Mouse (Mus musculus) midbrain, embryonic 11.5 days (tissue): ENCODE measurements around the gene Ralb. TPM values are rescaled to one million over a fixed set of nuclear protein-coding genes. Genes with fewer than 3 reads are reported as not detected.
A peak's percentile ranks its signal among the peaks of the same experiment; 100 is the strongest.

ENCODE experiments used
- ATAC-seq: fragments of 200-750 bp; cut with Nextera tagmentation; 2 replicates; pipeline ENCODE4 v1.8.0; 2017; ENCODE audit warnings: moderate TSS enrichment, moderate library complexity; ENCODE audit not compliant: low FRiP score
- DNase-seq: peaks from one replicate; pipeline ENCODE4 v3.0.0; 2015; ENCODE audit warnings: low spot score; ENCODE audit errors: missing footprints
- H3K27ac ChIP-seq: fragments of 300-500 bp; sonication (generic); 2 replicates; pipeline ENCODE4 v1.5.1; 2014; ENCODE audit warnings: low read depth, low read length
- H3K27me3 ChIP-seq: fragments of 300-500 bp; sonication (generic); 2 replicates; pipeline ENCODE4 v1.6.1; 2014; ENCODE audit warnings: mild to moderate bottlenecking, low read length, moderate library complexity, mixed read lengths; ENCODE audit not compliant: control insufficient read depth, insufficient read depth
- H3K36me3 ChIP-seq: fragments of 300-500 bp; sonication (generic); 2 replicates; pipeline ENCODE4 v1.6.1; 2014; ENCODE audit warnings: mild to moderate bottlenecking, low read length, moderate library complexity, mixed read lengths; ENCODE audit not compliant: control insufficient read depth, insufficient read depth
- H3K4me1 ChIP-seq: fragments of 300-500 bp; sonication (generic); 2 replicates; pipeline ENCODE4 v1.6.1; 2014; ENCODE audit warnings: low read length; ENCODE audit not compliant: control insufficient read depth, insufficient read depth
- H3K4me2 ChIP-seq: fragments of 300-500 bp; sonication (generic); 2 replicates; pipeline ENCODE4 v1.6.1; 2014; ENCODE audit warnings: mild to moderate bottlenecking, moderate library complexity
- H3K4me3 ChIP-seq: fragments of 300-500 bp; sonication (generic); 2 replicates; pipeline ENCODE4 v1.5.1; 2014; ENCODE audit warnings: low read depth, low read length
- H3K9ac ChIP-seq: fragments of 300-500 bp; sonication (generic); 2 replicates; pipeline ENCODE4 v1.6.1; 2014; ENCODE audit warnings: low read length
- H3K9me3 ChIP-seq: fragments of 300-500 bp; sonication (generic); 2 replicates; pipeline ENCODE4 v1.6.1; 2016; ENCODE audit warnings: low read length; ENCODE audit not compliant: control insufficient read depth
- WGBS: fragments of 180-500 bp; shearing (Covaris S2); extraction: QIAGEN DNeasy Blood & Tissue Kit; methylation state at CpG from one replicate; pipeline ENCODE4 v1.1.7; 2014; 5-methylcytosine and 5-hydroxymethylcytosine counted together
- polyA plus RNA-seq: library from polyadenylated mRNA; unstranded; fragments of >200 nt; fragmentation: Nextera tagmentation; extraction: Ambion mirVana; gene quantifications from 2 replicates; pipeline ENCODE4 v1.2.1, GENCODE M21; 2014

The Ralb gene
- polyA plus RNA-seq, 1 experiment from 2014 or later = 73.7 TPM

DNA sequence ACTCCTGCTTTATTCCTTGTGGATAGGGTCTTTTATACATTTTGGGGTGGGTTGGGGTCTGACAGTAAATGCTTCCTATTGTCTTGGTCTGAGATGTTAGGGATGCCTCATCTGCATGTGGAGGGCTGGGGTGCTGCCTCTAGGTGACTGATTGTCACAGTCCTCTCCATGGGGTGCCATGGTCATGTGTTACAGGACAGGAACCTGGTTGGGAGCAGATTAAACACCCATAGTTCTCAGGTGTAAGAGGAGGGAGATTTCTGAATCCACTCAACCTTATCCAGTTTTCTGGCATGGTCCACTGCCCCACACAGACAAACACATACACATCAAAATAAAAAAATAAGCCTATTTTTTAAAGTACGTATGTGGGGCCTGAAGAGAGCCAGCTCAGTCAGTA, 12.1 kb downstream of the Ralb start:
- Histone ChIP-seq H3K27ac (no peak overlapping the region), H3K9me3 (no peaks in the 10 kb centered on the region), H3K9ac (no peak overlapping the region), H3K36me3 (no peaks in the 10 kb centered on the region), H3K4me1 (no peaks in the 10 kb centered on the region), H3K4me3 (no peak overlapping the region), H3K27me3 (no peaks in the 10 kb centered on the region; the same call in 1 of the 2 replicates), H3K4me2 (no peak overlapping the region)
- DNase-seq (no peak), ATAC-seq (no peak)
- 85% methylated on average over 1 of the region's 1 CpGs for WGBS

DNA sequence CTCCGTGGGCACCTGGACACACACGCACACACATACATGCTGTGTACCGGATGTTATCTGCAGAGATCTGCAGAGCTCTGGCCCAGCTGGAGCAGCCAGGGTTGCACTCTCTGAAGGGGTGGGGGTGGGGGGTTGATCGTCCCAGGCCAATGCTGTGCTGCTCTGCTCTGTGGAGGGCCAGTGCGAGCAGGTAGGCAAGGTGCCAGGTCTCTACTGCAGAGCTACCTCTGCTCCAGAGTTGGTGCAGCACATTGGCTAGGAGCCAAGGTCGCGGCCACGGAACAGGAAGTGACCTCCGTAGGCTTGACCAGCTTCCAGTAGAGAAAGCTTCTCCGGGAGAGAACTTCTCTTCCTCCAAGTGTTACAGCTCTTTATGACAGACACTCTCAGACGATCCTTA, 12.5 kb downstream of the Ralb start:
- H3K9me3 ChIP-seq = no peaks in the 10 kb centered on the region
- H3K27ac ChIP-seq = no peak overlapping the region
- H3K4me1 ChIP-seq = no peaks in the 10 kb centered on the region
- no peak overlapping the region for H3K4me2 ChIP-seq
- H3K27me3 ChIP-seq = no peaks in the 10 kb centered on the region; the same call in 1 of the 2 replicates
- no peak overlapping the region for H3K4me3 ChIP-seq
- ATAC-seq = no peak
- no peak for DNase-seq
- 63% methylated on average over 11 of the region's 11 CpGs for WGBS
- no peak overlapping the region for H3K9ac ChIP-seq
- H3K36me3 ChIP-seq = no peaks in the 10 kb centered on the region

DNA sequence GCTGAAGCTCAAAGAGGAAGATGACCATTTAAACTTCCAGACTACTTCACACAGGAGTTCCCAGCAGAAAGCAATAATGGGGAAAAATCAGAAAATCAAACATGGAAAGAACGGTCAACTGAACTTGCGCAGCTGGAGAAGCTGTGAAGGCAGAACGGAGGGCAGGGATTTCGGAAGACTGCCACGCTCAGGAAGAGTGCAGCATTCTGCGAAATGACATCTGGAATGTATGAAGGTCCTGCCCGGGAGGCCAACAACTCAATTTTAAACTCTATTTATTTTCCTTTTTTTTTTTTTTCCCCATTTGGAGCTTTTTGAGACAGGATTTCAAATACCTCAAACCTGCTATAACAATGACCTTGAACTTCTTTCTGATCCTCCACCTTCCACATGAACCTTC, 13.8 kb downstream of the Ralb start:
- Histone ChIP-seq H3K9me3 (no peaks in the 10 kb centered on the region), H3K27ac (no peak overlapping the region), H3K4me1 (no peaks in the 10 kb centered on the region), H3K4me3 (no peak overlapping the region), H3K9ac (no peak overlapping the region), H3K4me2 (no peak overlapping the region), H3K36me3 (no peaks in the 10 kb centered on the region), H3K27me3 (no peaks in the 10 kb centered on the region; the same call in 1 of the 2 replicates)
- 76% methylated on average over 7 of the region's 7 CpGs for WGBS
- ATAC-seq (no peak), DNase-seq (no peak)

DNA sequence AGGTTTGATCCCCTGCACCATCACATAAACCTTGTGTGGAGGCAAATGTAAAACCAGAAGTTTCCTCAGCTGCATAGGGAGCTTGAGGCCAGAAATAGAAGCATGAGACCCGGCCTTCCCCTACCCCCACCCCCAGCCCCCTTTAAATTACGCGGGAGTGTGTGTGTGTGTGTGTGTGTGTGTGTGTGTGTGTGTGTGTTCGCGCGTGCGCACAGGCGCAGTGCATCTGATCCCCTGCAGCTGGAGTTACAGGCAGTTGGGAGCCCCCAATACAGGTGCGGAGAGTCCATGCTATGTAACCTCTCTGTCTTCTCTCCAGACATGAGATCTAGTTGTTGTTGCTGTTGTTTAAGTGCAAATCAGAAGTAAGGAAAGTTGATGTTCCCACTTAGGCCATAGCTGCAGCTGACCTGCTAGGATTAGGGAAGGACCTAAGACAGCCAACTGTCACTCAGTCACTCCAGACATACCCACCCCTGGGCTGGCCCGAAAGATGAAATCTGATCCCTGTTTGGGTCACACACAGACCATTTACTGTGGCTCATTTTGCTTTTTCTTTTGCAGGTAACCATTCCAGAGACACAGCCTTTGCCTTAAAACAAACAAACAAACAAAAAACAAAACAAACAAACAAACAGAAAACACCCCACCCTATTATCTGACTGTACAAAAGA, 16.5 kb downstream of the Ralb start:
- Histone ChIP-seq H3K27me3 (no peaks in the 10 kb centered on the region; the same call in 1 of the 2 replicates), H3K27ac (no peak overlapping the region), H3K4me3 (no peak overlapping the region), H3K9ac (no peak overlapping the region), H3K36me3 (no peaks in the 10 kb centered on the region), H3K4me2 (no peak overlapping the region), H3K4me1 (no peaks in the 10 kb centered on the region), H3K9me3 (no peaks in the 10 kb centered on the region)
- ATAC-seq = no peak
- DNase-seq = peak; percentile 61
- 66% methylated on average over 10 of the region's 10 CpGs for WGBS

DNA sequence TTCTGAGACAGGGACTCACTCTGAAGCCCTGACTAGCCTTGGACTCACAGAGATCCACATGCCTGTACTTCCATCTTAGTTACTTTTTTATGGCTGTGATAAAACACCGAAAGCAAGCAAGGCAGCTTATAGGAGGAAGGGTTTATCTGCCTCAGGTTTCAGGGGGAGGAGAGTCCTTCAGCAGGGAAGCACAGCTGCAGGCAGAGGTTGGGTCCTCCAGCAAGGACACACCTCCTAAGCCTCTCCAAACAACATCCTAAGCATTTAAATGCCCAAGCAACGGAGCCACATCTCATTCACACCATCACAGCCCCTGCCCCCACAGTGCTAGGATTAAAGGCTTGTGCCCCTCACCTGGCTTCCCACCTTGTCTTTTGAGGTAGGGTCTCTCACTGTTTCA, 18.8 kb downstream of the Ralb start:
- Histone ChIP-seq H3K27me3 (no peaks in the 10 kb centered on the region), H3K4me2 (no peak overlapping the region), H3K9me3 (no peaks in the 10 kb centered on the region), H3K9ac (no peak overlapping the region), H3K4me3 (no peak overlapping the region), H3K27ac (no peak overlapping the region), H3K36me3 (no peaks in the 10 kb centered on the region), H3K4me1 (no peaks in the 10 kb centered on the region)
- WGBS = 16% methylated on average over 2 of the region's 2 CpGs
- ATAC-seq = no peak
- no peak for DNase-seq

DNA sequence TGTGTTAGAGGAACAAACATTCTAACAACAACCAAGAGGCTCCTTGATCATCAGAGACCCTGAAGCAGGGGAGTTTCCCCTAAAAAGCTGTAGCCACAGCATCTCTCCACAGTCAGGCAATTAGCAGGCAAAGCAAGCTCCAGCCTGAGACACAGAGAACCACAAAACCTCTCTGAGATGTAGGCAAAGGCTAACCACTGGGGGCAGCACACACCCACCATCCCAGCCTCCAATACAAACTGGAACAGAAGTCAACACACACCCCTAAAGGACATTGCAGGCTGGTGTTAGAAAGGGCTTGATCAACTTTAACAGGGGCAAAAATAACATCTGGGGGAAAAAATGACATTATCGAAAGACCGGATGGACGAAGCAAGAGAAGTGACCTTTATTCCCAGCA, 20.1 kb downstream of the Ralb start:
- Histone ChIP-seq H3K4me3 (no peak overlapping the region), H3K9me3 (no peaks in the 10 kb centered on the region), H3K4me2 (no peak overlapping the region), H3K36me3 (no peaks in the 10 kb centered on the region), H3K4me1 (no peaks in the 10 kb centered on the region), H3K9ac (no peak overlapping the region), H3K27me3 (no peaks in the 10 kb centered on the region), H3K27ac (no peak overlapping the region)
- peak; percentile 88 for DNase-seq
- ATAC-seq = peak; percentile 45; the same call in 1 of the 2 replicates
- 57% methylated on average over 3 of the region's 3 CpGs for WGBS

DNA sequence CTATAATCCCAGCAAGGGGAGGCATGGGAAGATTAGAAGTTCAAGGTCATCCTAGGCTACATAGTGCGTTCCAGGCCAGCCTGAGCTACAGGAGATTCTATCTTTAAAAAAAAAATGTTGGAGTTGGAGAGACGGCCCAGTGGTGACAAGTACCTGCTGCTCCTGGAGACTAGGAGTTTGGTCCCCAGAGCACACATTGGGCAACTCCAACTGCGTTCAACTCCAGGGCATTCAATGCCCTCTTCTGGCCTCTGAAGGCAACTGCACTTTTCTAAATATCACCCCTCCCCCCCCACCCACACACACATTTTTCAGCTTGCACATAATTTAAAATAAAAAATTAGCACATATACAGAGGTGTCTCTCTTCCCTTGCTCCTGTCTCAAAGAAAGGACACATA, 21.7 kb downstream of the Ralb start:
- Histone ChIP-seq H3K36me3 (no peaks in the 10 kb centered on the region), H3K27me3 (no peaks in the 10 kb centered on the region), H3K9ac (no peak overlapping the region), H3K27ac (no peak overlapping the region), H3K4me2 (no peak overlapping the region), H3K4me1 (no peaks in the 10 kb centered on the region), H3K4me3 (no peak overlapping the region), H3K9me3 (no peaks in the 10 kb centered on the region)
- DNase-seq (peak; percentile 76), ATAC-seq (no peak)
- 59% methylated on average over 3 of the region's 3 CpGs for WGBS

DNA sequence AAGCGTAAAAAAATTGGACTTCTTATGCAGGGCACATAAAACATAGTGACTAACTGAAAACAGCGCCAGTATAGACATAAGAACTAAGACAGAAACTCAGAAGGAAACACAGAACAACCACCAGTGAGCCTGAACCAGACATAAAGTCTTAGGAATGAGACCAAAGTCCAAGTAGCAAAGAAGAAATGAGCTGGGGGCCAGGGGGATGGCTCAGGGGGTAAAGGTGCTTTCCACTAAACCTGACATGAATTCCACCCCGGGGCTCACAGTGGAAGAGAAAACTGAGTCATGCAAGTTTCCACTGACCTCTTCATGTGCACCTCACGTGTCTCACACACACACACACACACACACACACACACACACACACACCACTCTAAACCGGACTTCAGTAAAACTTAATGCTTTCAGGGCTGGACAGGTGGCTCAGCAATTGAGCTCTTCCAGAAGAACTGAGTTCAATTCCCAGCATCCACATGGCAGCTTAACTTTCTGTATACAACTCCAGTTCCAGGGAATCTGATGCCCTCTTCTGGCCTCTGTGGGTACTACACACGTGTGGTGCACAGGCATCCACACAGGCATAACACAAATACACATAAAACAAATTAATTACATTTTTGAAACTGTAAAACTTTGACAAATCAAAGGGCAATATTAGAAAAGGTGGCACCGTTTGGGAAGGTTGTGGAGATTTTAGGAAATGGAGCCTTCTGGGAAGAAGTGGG, 23.2 kb downstream of the Ralb start:
- 92% methylated on average over 7 of the region's 7 CpGs for WGBS
- Histone ChIP-seq H3K9me3 (no peaks in the 10 kb centered on the region), H3K4me1 (no peaks in the 10 kb centered on the region), H3K4me2 (no peak overlapping the region), H3K36me3 (no peaks in the 10 kb centered on the region), H3K27ac (no peak overlapping the region), H3K4me3 (no peak overlapping the region), H3K27me3 (no peaks in the 10 kb centered on the region), H3K9ac (no peak overlapping the region)
- ATAC-seq = no peak
- peak; percentile 83 for DNase-seq

DNA sequence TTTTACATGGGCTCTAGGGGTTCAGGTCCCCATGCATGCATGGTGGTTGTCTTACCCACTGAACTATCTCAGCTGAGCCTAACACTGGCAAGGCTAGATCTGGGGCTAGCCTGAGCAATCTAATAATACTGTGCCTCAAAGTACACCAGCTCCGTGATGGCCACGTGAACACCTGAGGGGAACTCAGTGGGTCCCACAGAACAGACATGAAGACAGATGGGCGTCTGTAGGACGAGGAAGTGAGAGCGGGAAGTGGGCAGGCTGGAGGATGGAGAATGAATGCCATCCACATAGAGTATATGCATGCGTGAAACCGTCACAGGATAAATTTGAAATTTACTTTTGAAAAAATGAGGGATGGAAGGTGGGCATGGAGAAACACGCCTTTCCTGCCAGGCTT, 23.9 kb downstream of the Ralb start:
- WGBS = 92% methylated on average over 8 of the region's 8 CpGs
- no peaks in the 10 kb centered on the region for H3K9me3 ChIP-seq

More for the DNA sequence above, 23.9 kb downstream of the Ralb start:
- Histone ChIP-seq H3K9ac (no peak overlapping the region), H3K27me3 (no peaks in the 10 kb centered on the region), H3K4me1 (no peaks in the 10 kb centered on the region), H3K4me3 (no peak overlapping the region), H3K4me2 (no peak overlapping the region), H3K27ac (no peak overlapping the region), H3K36me3 (no peaks in the 10 kb centered on the region)
- DNase-seq = peak; percentile 37
- ATAC-seq = no peak
